Mouse (Mus musculus) erythroblast, embryonic 14.5 days (primary cell): ENCODE data around the gene Gja1. TPM values are rescaled to one million over a fixed set of nuclear protein-coding genes. Genes with fewer than 3 reads are reported as not detected.

Experiments used
- H3K27me3 ChIP-seq: 2 replicates; pipeline ENCODE4 v1.6.1; 2012; ENCODE audit warnings: inconsistent platforms; ENCODE audit not compliant: control insufficient read depth
- H3K36me3 ChIP-seq: 2 replicates; pipeline ENCODE4 v1.6.1; 2012; ENCODE audit warnings: mild to moderate bottlenecking, inconsistent platforms; ENCODE audit not compliant: control insufficient read depth
- H3K4me1 ChIP-seq: 2 replicates; pipeline ENCODE4 v1.6.1; 2012; ENCODE audit warnings: inconsistent platforms; ENCODE audit not compliant: control insufficient read depth
- H3K4me3 ChIP-seq: replicated peaks from 2 replicates; pipeline ENCODE3; 2012; ENCODE audit warnings: moderate library complexity, mild to moderate bottlenecking, inconsistent platforms
- H3K9me3 ChIP-seq: 2 replicates; pipeline ENCODE4 v1.6.1; 2012; ENCODE audit warnings: low read length, inconsistent platforms, mixed read lengths; ENCODE audit not compliant: control insufficient read depth
- GATA1 ChIP-seq: IDR thresholded peaks from 2 replicates; pipeline ENCODE4 v1.6.1; 2012; ENCODE audit warnings: low read length, inconsistent platforms, mixed read lengths
- TAL1 ChIP-seq: IDR thresholded peaks from 3 replicates; pipeline ENCODE4 v1.6.1; 2012; ENCODE audit warnings: low read length, inconsistent platforms, mixed read lengths
- polyA plus RNA-seq: library from polyadenylated mRNA; stranded (reverse); fragments of >175 nt; gene quantifications from 2 replicates; pipeline ENCODE4 v1.2.3, GENCODE M21; 2012

Gja1 gene
- polyA plus RNA-seq, 1 experiment: not detected

GRCm38 (mm10) chr10:56431600-56432389 is 54.7 kb downstream of the Gja1 start:
- Histone ChIP-seq H3K4me1 (no peaks in the 10 kb centered on the region), H3K9me3 (no peaks in the 10 kb centered on the region), H3K36me3 (no peaks in the 10 kb centered on the region), H3K27me3 (no peaks in the 10 kb centered on the region), H3K4me3 (no peak overlapping the region)
- TF ChIP-seq GATA1 (no peak), TAL1 (no peak)

GRCm38 (mm10) chr10:56432390-56432709 is 55.2 kb downstream of the Gja1 start:
- no peaks in the 10 kb centered on the region; the same call in 1 of the 2 replicates for H3K4me1 ChIP-seq
- no peak overlapping the region for H3K4me3 ChIP-seq
- H3K36me3 ChIP-seq: no peaks in the 10 kb centered on the region
- H3K27me3 ChIP-seq: no peaks in the 10 kb centered on the region
- TF ChIP-seq TAL1: no peak
- TF ChIP-seq GATA1: no peak
- no peaks in the 10 kb centered on the region for H3K9me3 ChIP-seq

GRCm38 (mm10) chr10:56437290-56437689 is 60.2 kb downstream of the Gja1 start:
- no peak overlapping the region for H3K4me3 ChIP-seq
- TF ChIP-seq TAL1 (no peak), GATA1 (no peak)
- H3K4me1 ChIP-seq: peaks cover 5% of the 10 kb centered on the region
- no peaks in the 10 kb centered on the region for H3K9me3 ChIP-seq
- H3K27me3 ChIP-seq: no peaks in the 10 kb centered on the region
- no peaks in the 10 kb centered on the region for H3K36me3 ChIP-seq

GRCm38 (mm10) chr10:56439638-56440037 is 62.5 kb downstream of the Gja1 start:
- Histone ChIP-seq H3K27me3 (no peaks in the 10 kb centered on the region), H3K9me3 (no peaks in the 10 kb centered on the region), H3K36me3 (no peaks in the 10 kb centered on the region), H3K4me3 (no peak overlapping the region), H3K4me1 (peaks cover 5% of the 10 kb centered on the region)
- TF ChIP-seq TAL1 (no peak), GATA1 (no peak)

- no peaks in the 10 kb centered on the region for H3K27me3 ChIP-seq
- H3K9me3 ChIP-seq: no peaks in the 10 kb centered on the region
- peaks cover 5% of the 10 kb centered on the region for H3K4me1 ChIP-seq
- no peaks in the 10 kb centered on the region for H3K36me3 ChIP-seq
- H3K4me3 ChIP-seq: no peak overlapping the region
- no peak for TF ChIP-seq TAL1
- no peak for TF ChIP-seq GATA1
These were observed 67.3 kb downstream of the Gja1 start for GRCm38 (mm10) chr10:56444457-56444856.

- H3K4me3 ChIP-seq: no peak overlapping the region
- H3K27me3 ChIP-seq: no peaks in the 10 kb centered on the region
- no peaks in the 10 kb centered on the region for H3K9me3 ChIP-seq
- TF ChIP-seq TAL1 (no peak), GATA1 (no peak)
- H3K4me1 ChIP-seq: no peaks in the 10 kb centered on the region
- H3K36me3 ChIP-seq: no peaks in the 10 kb centered on the region
These were observed 71.9 kb downstream of the Gja1 start for GRCm38 (mm10) chr10:56449030-56449429.

Other genes with a start within 250 kb of the Gja1 start
- not detected in 2 replicates for gene Tbc1d32, start 148.6 kb upstream of the Gja1 start, polyA plus RNA-seq